8 mouse cellular contexts compared by ENCODE assay signal in the genomic region with DNA sequence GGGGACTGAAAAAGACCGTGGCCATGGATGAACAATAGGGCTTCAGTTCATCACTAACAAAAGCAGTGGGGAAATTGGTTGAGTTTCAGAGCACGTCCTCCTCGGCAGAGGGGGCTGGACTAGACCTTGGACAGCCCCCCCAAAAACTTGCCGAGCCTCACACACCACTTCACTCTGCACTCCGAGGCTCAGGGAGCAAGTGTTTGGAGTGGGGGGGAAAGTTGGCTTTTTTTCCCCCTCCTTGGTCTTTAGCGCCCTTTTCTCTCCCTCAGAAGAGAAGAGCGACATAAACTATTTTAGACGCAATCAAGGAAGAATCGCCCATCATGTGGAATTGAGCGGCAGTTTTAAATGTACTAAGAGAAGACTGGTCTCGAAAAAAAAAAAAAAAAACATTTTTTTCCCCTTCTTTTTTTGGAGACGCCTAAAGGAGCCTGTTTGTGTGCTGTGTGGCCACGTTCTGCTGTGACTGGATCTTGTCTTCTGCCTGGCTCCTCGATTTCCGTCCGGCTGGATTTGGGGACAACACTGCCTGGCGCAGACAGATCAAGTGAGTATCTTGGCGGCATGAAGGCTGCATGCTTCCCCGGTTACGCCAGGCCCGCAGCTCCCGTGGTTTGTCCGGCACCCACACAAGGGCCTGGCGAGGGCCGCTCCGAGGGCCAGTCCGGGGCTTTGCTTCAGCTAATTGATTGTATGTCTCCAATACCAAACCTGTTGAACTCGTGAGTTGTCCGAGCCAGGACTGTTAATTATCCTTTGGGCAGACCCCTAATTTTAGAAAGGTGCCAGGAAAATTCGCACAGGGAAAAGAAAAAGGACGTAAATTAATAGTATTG.
A peak's percentile ranks its signal among the peaks of the same experiment; 100 is the strongest.
DNase-seq lines count a peak whose midpoint lies in the region; ATAC-seq lines count a peak whose summit lies in the region.

No protein-coding gene starts in this region.

- no peaks in the 10 kb centered on the region for H3K36me3 ChIP-seq in heart, embryonic 13.5 days
- no peaks in the 10 kb centered on the region; the same call in 1 of the 2 replicates for H3K36me3 ChIP-seq in forebrain, embryonic 11.5 days (ENCODE audit: control insufficient read depth, insufficient read depth, low read length)
- H3K36me3 ChIP-seq in neural tube, embryonic 14.5 days (ENCODE audit: control insufficient read depth, insufficient read depth, low read length) = peaks cover 9% of the 10 kb centered on the region; the same call in 1 of the 2 replicates

- H3K4me1 ChIP-seq in heart, embryonic 13.5 days = peaks cover 26% of the 10 kb centered on the region
- H3K4me1 ChIP-seq in forebrain, embryonic 11.5 days (replicated peaks; ENCODE audit: control insufficient read depth, insufficient read depth, low read length) = no peaks in the 10 kb centered on the region
- no peaks in the 10 kb centered on the region for H3K4me1 ChIP-seq in neural tube, embryonic 14.5 days (ENCODE audit: control insufficient read depth, insufficient read depth, low read length)

- 0 out of 2 replicates have a peak overlapping the region, but pooled peaks have one; percentile 7 for H3K9ac ChIP-seq in heart, embryonic 13.5 days
- peak overlapping the region; percentile 100 for H3K9ac ChIP-seq in forebrain, embryonic 11.5 days (ENCODE audit: low read length)
- peak overlapping the region; percentile 100 for H3K9ac ChIP-seq in neural tube, embryonic 14.5 days (replicated peaks; ENCODE audit: low read depth, low read length)

- H3K27ac ChIP-seq in heart, embryonic 13.5 days (replicated peaks) = no peak overlapping the region
- H3K27ac ChIP-seq in forebrain, embryonic 11.5 days (ENCODE audit: low read depth, low read length) = peak overlapping the region; percentile 100
- peak overlapping the region; percentile 100 for H3K27ac ChIP-seq in neural tube, embryonic 14.5 days (ENCODE audit: low read depth, low read length)

- no peak for ATAC-seq in heart, embryonic 13.5 days (ENCODE audit: extremely low read depth, insufficient number of reproducible peaks, low FRiP score, low TSS enrichment)
- peak; percentile 61 for ATAC-seq in forebrain, embryonic 11.5 days (replicated peaks; ENCODE audit: low FRiP score)
- ATAC-seq in neural tube, embryonic 14.5 days (ENCODE audit: low read depth) = peak; percentile 36
- no peak for ATAC-seq in inflammation-experienced regulatory T-cells, adult 6 months

- peak overlapping the region; percentile 91 for H3K4me2 ChIP-seq in heart, embryonic 13.5 days
- H3K4me2 ChIP-seq in forebrain, embryonic 11.5 days (ENCODE audit: low read depth, low read length, severe bottlenecking) = peak overlapping the region; percentile 67
- peak overlapping the region; percentile 81 for H3K4me2 ChIP-seq in neural tube, embryonic 14.5 days (ENCODE audit: low read depth, low read length)

- no peaks in the 10 kb centered on the region for H3K9me3 ChIP-seq in heart, embryonic 13.5 days
- H3K9me3 ChIP-seq in forebrain, embryonic 11.5 days (ENCODE audit: control insufficient read depth, low read length) = no peaks in the 10 kb centered on the region
- H3K9me3 ChIP-seq in neural tube, embryonic 14.5 days (ENCODE audit: control insufficient read depth, low read length) = no peaks in the 10 kb centered on the region

- WGBS in heart, embryonic 13.5 days = 1% methylated on average over 31 of the region's 31 CpGs
- under 1% methylated on average over 30 of the region's 31 CpGs for WGBS in forebrain, embryonic 11.5 days
- under 1% methylated on average over 30 of the region's 31 CpGs for WGBS in neural tube, embryonic 14.5 days

- no peak for DNase-seq in heart, adult 8-10 months (ENCODE audit: low spot score)
- peak; percentile 44 for DNase-seq in ZHBTc4 (ENCODE audit: low read depth, low spot score)
- peak; percentile 90 for DNase-seq in forebrain, embryonic 11.5 days (ENCODE audit: low spot score)
- DNase-seq in layer of hippocampus, postnatal 10 days (ENCODE audit: low spot score in 2 of 2) = peak; percentile 65 to 74
- DNase-seq in urinary bladder, postnatal 25 days (ENCODE audit: low spot score) = no peak

- H3K27me3 ChIP-seq in heart, embryonic 13.5 days (replicated peaks) = peaks cover 84% of the 10 kb centered on the region
- no peaks in the 10 kb centered on the region for H3K27me3 ChIP-seq in forebrain, embryonic 11.5 days (ENCODE audit: control insufficient read depth, insufficient read depth, low read length)
- H3K27me3 ChIP-seq in neural tube, embryonic 14.5 days (ENCODE audit: control insufficient read depth, insufficient read depth, low read length) = no peaks in the 10 kb centered on the region

- H3K4me3 ChIP-seq in heart, embryonic 13.5 days = peak overlapping the region; percentile 41
- peak overlapping the region; percentile 85 for H3K4me3 ChIP-seq in forebrain, embryonic 11.5 days (ENCODE audit: low read depth, low read length)
- H3K4me3 ChIP-seq in neural tube, embryonic 14.5 days (ENCODE audit: low read depth, low read length) = peak overlapping the region; percentile 90

Comparison
In these comparisons a context has a peak if more than half of its experiments do, and no peak if none do; other contexts are left out.
1. ATAC-seq: peak in forebrain, embryonic 11.5 days (single experiment) and neural tube, embryonic 14.5 days (single experiment); none in heart, embryonic 13.5 days (single experiment) and inflammation-experienced regulatory T-cells, adult 6 months (single experiment).
2. H3K9ac ChIP-seq: peak in every context shown above with its lines; median percentile 100 in forebrain, embryonic 11.5 days; 100 in neural tube, embryonic 14.5 days; 7 in heart, embryonic 13.5 days.
3. DNase-seq: peak in ZHBTc4 (single experiment), forebrain, embryonic 11.5 days (single experiment) and layer of hippocampus, postnatal 10 days (2 of 2); none in heart, adult 8-10 months (single experiment) and urinary bladder, postnatal 25 days (single experiment).
4. Peak in every context shown above with its lines, with median percentiles within 50 percentile points of each other: H3K4me2 ChIP-seq and H3K4me3 ChIP-seq.